Mouse (Mus musculus): Measurements from ENCODE around the gene Pank3.

GRCm38 (mm10) chr11:35832139-35832538 is 62.9 kb downstream of the Pank3 start:
- no peak for TF ChIP-seq CTCF (IDR thresholded peaks at IDR 0.05; ENCODE audit: control insufficient read depth, insufficient read depth, insufficient read length)
- TF ChIP-seq CEBPB (IDR thresholded peaks at IDR 0.05; ENCODE audit: low read depth), result no peak
- TF ChIP-seq MAX (IDR thresholded peaks at IDR 0.05), result no peak
- no peak for TF ChIP-seq USF1 (IDR thresholded peaks at IDR 0.05; ENCODE audit: low read depth)
- no peak for TF ChIP-seq MYOD1 (IDR thresholded peaks at IDR 0.05; ENCODE audit: control insufficient read depth, insufficient read length, low read depth)

Data from C2C12 (cell line).